Mouse (Mus musculus) midbrain, embryonic 13.5 days (tissue): Measurements from ENCODE around the gene Lamc1. TPM values are rescaled to one million over a fixed set of nuclear protein-coding genes. Genes with fewer than 3 reads are reported as not detected.
A peak's percentile ranks its signal among the peaks of the same experiment; 100 is the strongest.

Experiments used
- ATAC-seq: fragments of 200-750 bp; cut with Nextera tagmentation; 2 replicates; pipeline ENCODE4 v1.8.0; 2017; ENCODE audit warnings: mild to moderate bottlenecking, moderate TSS enrichment, moderate library complexity
- H3K27ac ChIP-seq: fragments of 300-500 bp; sonication (generic); 2 replicates; pipeline ENCODE4 v1.5.1; 2015; ENCODE audit warnings: inconsistent platforms, mild to moderate bottlenecking, moderate library complexity
- H3K27me3 ChIP-seq: fragments of 300-500 bp; sonication (generic); 2 replicates; pipeline ENCODE4 v1.6.1; 2015; ENCODE audit warnings: mild to moderate bottlenecking, inconsistent platforms
- H3K36me3 ChIP-seq: fragments of 300-500 bp; sonication (generic); 2 replicates; pipeline ENCODE4 v1.6.1; 2015; ENCODE audit warnings: mild to moderate bottlenecking, inconsistent platforms
- H3K4me1 ChIP-seq: fragments of 300-500 bp; sonication (generic); replicated peaks from 2 replicates; pipeline ENCODE4 v1.6.1; 2015; ENCODE audit warnings: inconsistent platforms
- H3K4me2 ChIP-seq: fragments of 300-500 bp; sonication (generic); replicated peaks from 2 replicates; pipeline ENCODE4 v1.6.1; 2015; ENCODE audit warnings: moderate library complexity, mild to moderate bottlenecking, inconsistent platforms
- H3K4me3 ChIP-seq: fragments of 300-500 bp; sonication (generic); replicated peaks from 2 replicates; pipeline ENCODE4 v1.5.1; 2015; ENCODE audit warnings: mild to moderate bottlenecking, inconsistent platforms
- H3K9ac ChIP-seq: fragments of 300-500 bp; sonication (generic); replicated peaks from 2 replicates; pipeline ENCODE4 v1.6.1; 2015; ENCODE audit warnings: mild to moderate bottlenecking, inconsistent platforms
- H3K9me3 ChIP-seq: fragments of 300-500 bp; sonication (generic); 2 replicates; pipeline ENCODE4 v1.6.1; 2016; ENCODE audit warnings: mild to moderate bottlenecking, inconsistent platforms
- WGBS: fragments of 180-500 bp; shearing (Covaris S2); methylation state at CpG from one replicate; pipeline ENCODE4 v1.1.7; 2015; 5-methylcytosine and 5-hydroxymethylcytosine counted together
- polyA plus RNA-seq: library from polyadenylated mRNA; unstranded; fragments of >200 nt; fragmentation: Nextera tagmentation; extraction: Ambion mirVana; gene quantifications from 2 replicates; pipeline ENCODE4 v1.2.1, GENCODE M21; 2015

Gene Lamc1
- polyA plus RNA-seq, 1 experiment from 2014 or later: 14.9 TPM

DNA sequence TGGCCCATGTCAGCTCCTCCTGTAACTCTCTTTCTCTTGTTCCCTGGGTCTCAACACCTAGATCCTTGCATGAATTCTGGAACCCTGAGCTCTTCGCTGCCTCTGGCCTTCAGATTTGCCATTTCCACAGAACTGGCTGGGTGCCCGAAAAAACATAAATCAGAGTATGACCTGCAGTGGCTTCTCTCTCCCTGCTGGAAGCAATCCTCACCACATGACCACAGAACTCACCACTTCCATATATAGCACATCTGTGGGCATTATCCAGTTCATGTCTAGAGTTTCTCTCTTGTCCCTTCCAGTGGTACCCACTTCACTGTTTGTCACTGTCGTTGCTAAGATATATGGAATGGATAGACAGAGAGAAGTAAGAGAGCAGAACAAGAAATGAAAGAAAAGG is 159.3 kb downstream of the Lamc1 start:
- no peak for ATAC-seq
- 91% methylated on average over 3 of the region's 3 CpGs for WGBS
- peaks cover 6% of the 10 kb centered on the region for H3K4me1 ChIP-seq
- no peaks in the 10 kb centered on the region for H3K36me3 ChIP-seq
- no peaks in the 10 kb centered on the region for H3K27me3 ChIP-seq
- no peak overlapping the region for H3K9ac ChIP-seq
- no peak overlapping the region for H3K27ac ChIP-seq
- H3K4me2 ChIP-seq: no peak overlapping the region
- H3K9me3 ChIP-seq: no peaks in the 10 kb centered on the region
- no peak overlapping the region for H3K4me3 ChIP-seq

DNA sequence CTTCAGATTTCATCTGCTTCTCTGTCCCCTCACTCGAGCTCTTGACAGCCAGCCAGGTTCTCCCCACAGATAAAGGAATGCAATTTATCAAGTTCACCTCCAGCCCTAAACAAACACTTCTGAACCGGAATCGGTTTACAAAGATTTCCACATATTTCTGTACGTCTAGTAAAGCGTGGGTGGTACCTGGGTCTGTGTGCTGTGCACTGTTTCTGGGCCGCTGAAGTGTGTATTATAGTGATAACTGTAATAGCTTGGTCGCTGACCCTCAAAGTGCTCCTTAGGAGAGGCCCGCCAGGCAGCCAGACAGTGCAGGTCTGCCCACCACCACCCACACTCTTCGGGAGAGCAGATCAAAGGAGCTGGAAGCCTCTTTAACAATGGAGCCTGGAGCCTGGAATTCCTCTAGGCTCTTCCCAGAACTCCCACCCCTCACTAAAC is 160.3 kb downstream of the Lamc1 start:
- no peaks in the 10 kb centered on the region for H3K27me3 ChIP-seq
- WGBS: 28% methylated on average over 9 of the region's 9 CpGs

DNA sequence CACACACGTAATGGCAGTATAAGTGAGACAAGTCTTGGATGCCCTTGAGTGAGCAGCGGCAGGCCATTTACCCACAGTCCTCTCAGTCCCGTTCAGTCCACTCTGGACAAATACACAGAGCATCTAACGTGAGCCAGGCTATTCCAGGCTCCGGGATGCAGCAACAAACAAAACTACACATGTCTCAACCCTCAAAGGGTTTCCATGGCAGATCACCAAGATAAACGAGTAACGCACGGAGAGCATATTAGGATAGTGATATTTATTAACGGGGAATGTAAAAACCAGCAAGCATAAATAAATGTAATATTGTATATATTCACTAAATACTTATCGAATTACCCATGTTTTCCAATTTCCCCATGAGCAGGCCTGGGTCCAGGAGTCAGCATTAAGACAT is 161.6 kb downstream of the Lamc1 start:
- no peak for ATAC-seq
- WGBS: 85% methylated on average over 10 of the region's 10 CpGs

More for the DNA sequence above, 160.3 kb downstream of the Lamc1 start:
- Histone ChIP-seq H3K27ac (0 out of 2 replicates have a peak overlapping the region, but pooled peaks have one; percentile 21), H3K4me3 (no peak overlapping the region), H3K4me1 (peaks cover 6% of the 10 kb centered on the region), H3K9me3 (no peaks in the 10 kb centered on the region), H3K9ac (no peak overlapping the region; the same call in 1 of the 2 replicates), H3K4me2 (no peak overlapping the region), H3K36me3 (no peaks in the 10 kb centered on the region)
- no peak for ATAC-seq

More for the DNA sequence above, 161.6 kb downstream of the Lamc1 start:
- Histone ChIP-seq H3K4me1 (peaks cover 6% of the 10 kb centered on the region), H3K36me3 (no peaks in the 10 kb centered on the region), H3K9ac (no peak overlapping the region), H3K9me3 (no peaks in the 10 kb centered on the region), H3K4me2 (no peak overlapping the region), H3K27ac (no peak overlapping the region), H3K4me3 (no peak overlapping the region), H3K27me3 (no peaks in the 10 kb centered on the region)

Other genes with a start within 250 kb of the Lamc1 start
- 0.44 and 0.53 TPM in 2 replicates for gene Lamc2, start 146.3 kb downstream of the Lamc1 start, polyA plus RNA-seq
- 0.27 and 0.35 TPM in 2 replicates for gene Shcbp1l, start 92.4 kb upstream of the Lamc1 start, polyA plus RNA-seq
- gene Dhx9, start 154.9 kb upstream of the Lamc1 start, polyA plus RNA-seq: 51.6 and 53.7 TPM in 2 replicates
- gene Npl, start 217.3 kb upstream of the Lamc1 start, polyA plus RNA-seq: 10.0 and 12.2 TPM in 2 replicates